Mouse (Mus musculus) hindbrain, postnatal 0 days (tissue): ENCODE results near the gene Tenm2. TPM values are rescaled to one million over a fixed set of nuclear protein-coding genes. Genes with fewer than 3 reads are reported as not detected.

Experiments
- ATAC-seq: fragments of 200-750 bp; cut with Nextera tagmentation; 2 replicates; pipeline ENCODE4 v1.8.0; 2017; ENCODE audit warnings: mild to moderate bottlenecking, moderate TSS enrichment, moderate library complexity
- DNase-seq: peaks from one replicate; pipeline ENCODE4 v3.0.0-alpha.2; 2015; ENCODE audit warnings: low spot score
- H3K27ac ChIP-seq: fragments of 300-500 bp; sonication (generic); 2 replicates; pipeline ENCODE4 v1.5.1; 2014; ENCODE audit warnings: mild to moderate bottlenecking
- H3K27me3 ChIP-seq: fragments of 300-500 bp; sonication (generic); 2 replicates; pipeline ENCODE4 v1.6.1; 2014; ENCODE audit warnings: low read length, mixed read lengths; ENCODE audit not compliant: insufficient read depth
- H3K36me3 ChIP-seq: fragments of 300-500 bp; sonication (generic); 2 replicates; pipeline ENCODE4 v1.6.1; 2014; ENCODE audit warnings: low read length, mixed read lengths; ENCODE audit not compliant: insufficient read depth
- H3K4me1 ChIP-seq: fragments of 300-500 bp; sonication (generic); 2 replicates; pipeline ENCODE4 v1.6.1; 2014; ENCODE audit warnings: antibody characterized with exemption, low read length, mixed read lengths; ENCODE audit not compliant: insufficient read depth
- H3K4me2 ChIP-seq: fragments of 300-500 bp; sonication (generic); 2 replicates; pipeline ENCODE4 v1.6.1; 2014; ENCODE audit warnings: low read depth, mild to moderate bottlenecking, low read length, moderate library complexity, mixed read lengths
- H3K4me3 ChIP-seq: fragments of 300-500 bp; sonication (generic); 2 replicates; pipeline ENCODE4 v1.5.1; 2014; ENCODE audit warnings: low read length
- H3K9ac ChIP-seq: fragments of 300-500 bp; sonication (generic); replicated peaks from 2 replicates; pipeline ENCODE4 v1.6.1; 2014; ENCODE audit warnings: mild to moderate bottlenecking, low read length, moderate library complexity, mixed read lengths
- H3K9me3 ChIP-seq: fragments of 300-500 bp; sonication (generic); 2 replicates; pipeline ENCODE4 v1.6.1; 2016; ENCODE audit warnings: low read length, mixed read lengths
- CTCF ChIP-seq: IDR thresholded peaks from 2 replicates; pipeline ENCODE4 v1.5.1; 2016; ENCODE audit warnings: antibody characterized with exemption, control low read depth, low read depth
- WGBS: fragments of 180-500 bp; shearing (Covaris S2); extraction: QIAGEN DNeasy Blood & Tissue Kit; methylation state at CpG from one replicate; pipeline ENCODE4 v1.1.7; 2014; 5-methylcytosine and 5-hydroxymethylcytosine counted together
- polyA plus RNA-seq: library from polyadenylated mRNA; unstranded; fragments of >200 nt; fragmentation: Nextera tagmentation; extraction: Ambion mirVana; gene quantifications from 2 replicates; pipeline ENCODE4 v1.2.1, GENCODE M21; 2015
- total RNA-seq: library from RNA; depleted of rRNA; stranded (reverse); fragments of >200 nt; gene quantifications from 2 replicates; pipeline ENCODE4 v1.2.3, GENCODE M21; 2014

The Tenm2 gene
- total and polyA plus RNA-seq, 2 experiments from 2014 or later: 30.1 to 78.0 TPM

DNA sequence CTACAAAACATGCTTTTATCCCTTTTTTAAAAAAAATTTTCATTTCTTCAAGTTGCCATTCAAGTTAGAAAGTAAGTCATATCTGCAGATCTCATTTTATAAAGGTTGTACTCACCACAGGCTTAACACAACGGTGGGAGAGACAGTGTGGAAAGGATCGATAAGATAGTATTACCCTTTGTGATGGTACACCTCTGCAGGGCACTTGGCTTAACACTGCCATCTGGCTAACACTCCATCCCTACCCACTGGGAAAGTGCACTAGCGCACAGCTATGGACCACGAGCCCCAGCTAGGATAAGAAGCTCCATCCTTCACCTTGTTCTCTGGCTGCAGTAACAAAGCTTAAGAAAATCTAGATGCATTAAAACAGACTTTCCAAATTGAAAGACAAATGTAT is 194.5 kb downstream of the Tenm2 start:
- H3K9ac ChIP-seq: no peak overlapping the region
- 72% methylated on average over 4 of the region's 4 CpGs for WGBS
- no peak overlapping the region for H3K27ac ChIP-seq
- H3K4me3 ChIP-seq: no peak overlapping the region
- H3K27me3 ChIP-seq: no peaks in the 10 kb centered on the region
- DNase-seq (no peak), ATAC-seq (no peak)
- H3K9me3 ChIP-seq: no peaks in the 10 kb centered on the region
- no peak for TF ChIP-seq CTCF
- H3K36me3 ChIP-seq: no peaks in the 10 kb centered on the region
- no peaks in the 10 kb centered on the region for H3K4me1 ChIP-seq
- H3K4me2 ChIP-seq: no peak overlapping the region

DNA sequence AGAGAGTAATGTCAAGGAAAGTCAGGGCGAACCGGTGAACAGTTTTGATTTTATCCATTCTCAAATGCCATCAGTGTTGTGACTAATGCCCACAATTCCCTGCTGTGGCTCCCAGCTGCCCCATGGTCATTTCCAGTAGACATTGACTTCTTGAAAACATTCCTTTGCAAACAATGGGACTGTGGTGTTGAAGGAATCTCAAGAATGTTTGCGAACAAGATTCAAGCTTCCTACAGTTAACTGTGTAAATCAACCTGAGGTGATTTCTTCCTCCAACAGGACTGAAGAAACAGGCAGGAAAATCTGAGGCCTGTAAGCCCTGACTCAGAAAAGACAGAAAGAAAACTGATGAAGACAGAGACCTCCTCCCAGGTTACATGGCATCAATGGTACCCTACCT is 196.5 kb downstream of the Tenm2 start:
- ATAC-seq: no peak
- no peaks in the 10 kb centered on the region for H3K36me3 ChIP-seq
- DNase-seq: no peak
- WGBS: 85% methylated on average over 3 of the region's 3 CpGs
- H3K27ac ChIP-seq: no peak overlapping the region
- no peak for TF ChIP-seq CTCF
- H3K4me2 ChIP-seq: no peak overlapping the region
- no peaks in the 10 kb centered on the region for H3K9me3 ChIP-seq
- H3K4me1 ChIP-seq: no peaks in the 10 kb centered on the region
- H3K27me3 ChIP-seq: no peaks in the 10 kb centered on the region
- H3K9ac ChIP-seq: no peak overlapping the region
- H3K4me3 ChIP-seq: no peak overlapping the region

DNA sequence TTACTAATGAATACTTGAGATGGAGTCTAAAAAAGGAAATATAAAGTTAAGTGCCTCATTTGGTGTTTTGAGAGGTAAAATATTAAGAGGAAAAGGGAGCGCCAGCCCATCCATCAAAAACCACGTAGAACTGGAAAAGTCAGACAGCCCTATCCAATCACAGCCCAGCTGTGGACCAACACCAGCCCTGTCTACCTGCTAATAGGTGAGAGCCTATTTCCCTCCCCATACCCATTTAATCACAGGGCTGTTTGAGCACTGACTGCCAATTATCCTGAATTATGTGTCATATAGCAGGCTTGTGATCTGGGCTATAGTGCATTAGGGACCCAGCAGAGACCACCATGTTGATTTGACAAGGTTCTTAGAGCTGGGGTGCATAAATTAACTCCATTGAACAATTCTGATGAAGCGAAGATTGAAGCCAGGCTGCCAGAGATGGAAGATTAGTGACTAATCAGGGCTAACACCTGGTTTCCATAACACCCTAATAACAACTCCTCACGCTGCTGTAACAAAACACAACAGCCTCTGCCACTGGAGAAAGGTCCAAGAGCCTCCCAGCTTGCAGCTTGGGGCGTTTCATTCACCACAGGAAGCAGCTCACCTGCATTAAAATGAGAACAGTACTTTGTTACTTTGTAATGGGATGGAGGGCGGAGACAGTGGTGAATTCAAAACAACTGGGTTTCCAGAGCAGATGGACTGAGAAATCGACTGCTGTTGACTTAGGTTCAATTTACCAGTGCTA is 204.3 kb downstream of the Tenm2 start:
- Histone ChIP-seq H3K27ac (no peak overlapping the region), H3K4me2 (no peak overlapping the region), H3K9ac (no peak overlapping the region), H3K4me3 (no peak overlapping the region), H3K27me3 (no peaks in the 10 kb centered on the region), H3K9me3 (no peaks in the 10 kb centered on the region), H3K36me3 (no peaks in the 10 kb centered on the region), H3K4me1 (no peaks in the 10 kb centered on the region)
- 55% methylated on average over 7 of the region's 7 CpGs for WGBS
- ATAC-seq (no peak), DNase-seq (no peak)
- no peak for TF ChIP-seq CTCF

DNA sequence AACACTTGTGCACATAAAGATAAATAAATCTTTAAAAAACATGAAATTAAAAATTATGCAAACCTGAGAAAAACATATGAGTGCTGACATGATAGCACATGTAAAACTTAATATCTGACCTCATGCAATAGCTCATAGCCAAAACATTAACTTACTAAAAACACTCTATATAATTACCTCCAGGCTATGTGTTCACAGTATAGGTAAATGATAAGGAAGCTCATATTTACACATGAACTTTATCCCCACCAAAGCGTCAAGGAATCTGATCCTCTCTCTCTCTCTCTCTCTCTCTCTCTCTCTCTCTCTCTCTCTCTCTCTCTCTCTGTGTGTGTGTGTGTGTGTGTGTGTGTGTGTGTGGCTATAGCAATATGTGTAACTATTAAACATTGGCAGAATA is 223.9 kb downstream of the Tenm2 start:
- WGBS: 72% methylated on average over 1 of the region's 1 CpGs
- Histone ChIP-seq H3K9ac (no peak overlapping the region), H3K27me3 (no peaks in the 10 kb centered on the region), H3K4me3 (no peak overlapping the region), H3K9me3 (no peaks in the 10 kb centered on the region), H3K27ac (no peak overlapping the region), H3K4me2 (no peak overlapping the region), H3K36me3 (no peaks in the 10 kb centered on the region), H3K4me1 (no peaks in the 10 kb centered on the region)
- DNase-seq (no peak), ATAC-seq (no peak)
- no peak for TF ChIP-seq CTCF

DNA sequence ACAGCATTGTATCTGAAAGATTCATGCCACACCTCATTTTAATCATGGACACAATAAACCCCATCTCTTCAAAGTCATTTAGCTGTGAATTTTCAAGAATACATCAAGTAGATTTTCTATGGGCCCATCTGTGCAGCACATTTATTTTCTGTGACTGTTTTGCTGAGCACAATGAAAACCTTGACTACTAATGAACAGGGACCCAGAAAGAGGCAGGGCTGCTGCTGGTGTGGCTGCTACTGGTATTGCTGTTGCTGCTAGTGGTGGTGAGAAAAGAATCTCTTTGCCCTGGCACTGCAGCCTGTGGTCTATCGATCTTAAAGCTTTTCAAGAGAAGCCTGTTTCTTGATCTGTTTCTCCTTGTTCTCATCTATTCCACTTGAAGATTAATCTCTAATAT is 226.5 kb downstream of the Tenm2 start:
- ATAC-seq (no peak), DNase-seq (no peak)
- H3K27ac ChIP-seq: no peak overlapping the region
- H3K4me3 ChIP-seq: no peak overlapping the region
- H3K9ac ChIP-seq: no peak overlapping the region
- TF ChIP-seq CTCF: 0 out of 2 replicates have a peak, but pooled peaks have one; percentile 16
- H3K27me3 ChIP-seq: no peaks in the 10 kb centered on the region
- H3K36me3 ChIP-seq: no peaks in the 10 kb centered on the region
- no peaks in the 10 kb centered on the region for H3K9me3 ChIP-seq
- H3K4me1 ChIP-seq: no peaks in the 10 kb centered on the region
- WGBS: 70% methylated on average over 1 of the region's 1 CpGs
- no peak overlapping the region for H3K4me2 ChIP-seq

DNA sequence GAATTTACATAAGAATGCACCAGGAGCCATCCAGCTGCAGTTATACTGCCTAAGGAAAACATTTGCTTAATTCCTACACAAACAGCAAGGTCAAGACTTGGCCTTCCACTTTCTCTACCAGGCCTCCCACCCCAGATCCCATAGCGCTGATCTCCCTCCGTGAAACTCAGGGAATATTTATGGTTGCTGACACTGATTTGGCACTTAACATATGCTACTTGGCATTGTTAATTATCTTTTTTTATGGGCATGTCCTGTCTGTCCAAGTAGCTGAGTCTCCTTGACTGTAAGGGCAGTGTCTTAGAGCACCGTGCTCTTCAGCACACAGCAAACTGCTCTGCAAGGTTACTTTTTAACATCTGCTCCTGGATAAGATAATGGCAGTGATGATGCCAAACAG is 238.1 kb downstream of the Tenm2 start:
- no peak overlapping the region for H3K4me3 ChIP-seq
- no peaks in the 10 kb centered on the region for H3K27me3 ChIP-seq
- no peaks in the 10 kb centered on the region for H3K4me1 ChIP-seq
- H3K27ac ChIP-seq: no peak overlapping the region
- WGBS: 52% methylated on average over 3 of the region's 3 CpGs
- H3K9me3 ChIP-seq: no peaks in the 10 kb centered on the region
- no peak overlapping the region for H3K9ac ChIP-seq
- no peak for DNase-seq
- no peak for ATAC-seq
- no peak for TF ChIP-seq CTCF
- H3K4me2 ChIP-seq: no peak overlapping the region
- no peaks in the 10 kb centered on the region for H3K36me3 ChIP-seq

DNA sequence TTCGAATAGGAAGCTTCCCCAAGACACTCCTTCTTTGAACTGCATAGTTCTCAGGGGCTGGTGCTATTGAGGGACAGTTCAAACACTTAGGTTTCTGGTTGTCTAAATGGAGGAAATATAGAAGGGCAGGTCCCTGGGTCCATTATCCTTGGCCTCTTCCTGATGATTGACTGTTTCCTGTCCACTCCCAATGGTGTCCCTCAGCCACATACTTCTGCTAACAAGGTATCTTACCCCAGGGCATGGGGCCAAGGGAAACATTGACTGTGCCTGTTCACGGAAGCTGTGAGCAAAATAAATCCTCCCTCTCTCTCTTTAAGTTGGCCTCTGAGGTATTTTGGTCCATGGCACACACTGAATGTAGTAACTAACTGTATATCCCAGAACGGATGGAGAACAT is 244.9 kb downstream of the Tenm2 start:
- Histone ChIP-seq H3K9me3 (no peaks in the 10 kb centered on the region), H3K27me3 (no peaks in the 10 kb centered on the region)

More for the DNA sequence above, 244.9 kb downstream of the Tenm2 start:
- H3K4me1 ChIP-seq: no peaks in the 10 kb centered on the region
- no peaks in the 10 kb centered on the region for H3K36me3 ChIP-seq
- no peak for DNase-seq
- TF ChIP-seq CTCF: no peak
- ATAC-seq: no peak
- no peak overlapping the region for H3K9ac ChIP-seq
- H3K27ac ChIP-seq: no peak overlapping the region
- H3K4me3 ChIP-seq: no peak overlapping the region
- WGBS: 81% methylated on average over 3 of the region's 3 CpGs
- no peak overlapping the region for H3K4me2 ChIP-seq
